34 mouse cellular contexts compared by ENCODE assay signal in the genomic region with DNA sequence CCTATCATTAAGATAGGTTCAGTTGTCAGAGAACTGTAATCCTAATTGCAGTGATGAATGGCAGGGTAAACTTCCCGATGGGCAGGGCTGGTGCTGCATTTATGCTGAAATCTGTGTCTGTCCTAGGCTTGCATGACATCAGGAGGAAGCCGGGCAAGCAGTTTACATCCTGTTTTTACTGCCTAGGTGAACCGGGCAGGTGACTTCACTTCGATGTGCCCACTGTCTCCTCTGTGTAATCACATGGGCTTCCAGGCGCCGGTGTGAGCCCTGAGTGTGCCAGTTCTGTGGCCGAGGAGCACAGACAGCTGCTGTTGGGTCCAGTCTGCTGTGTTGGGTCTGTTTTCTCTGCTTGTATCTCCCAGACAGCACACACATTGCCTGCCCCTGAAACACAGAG. TPM values are rescaled to one million over a fixed set of nuclear protein-coding genes. Genes with fewer than 3 reads are reported as not detected.
DNase-seq lines count a peak whose midpoint lies in the region; ATAC-seq lines count a peak whose summit lies in the region.
"Had no signal": no experiment of that assay in that cellular context is flagged by ENCODE, and none has a peak within 500 bp of the region (broad histone marks: within the 10 kb centered on the region; RNA-seq: fewer than 3 reads in every experiment).

No protein-coding gene starts in this region.

- no peak for DNase-seq in embryonic facial prominence, embryonic 10.5 days (ENCODE audit: low spot score)
- peak; percentile 8 for DNase-seq in 3T3-L1 (ENCODE audit: low read depth, low spot score)
- DNase-seq in NIH3T3 (ENCODE audit: low read depth) = peak; percentile 17
- DNase-seq in frontal cortex, postnatal 25 days (ENCODE audit: low spot score in 2 of 2) = no peak
- DNase-seq in embryo, embryonic 9.5 days (ENCODE audit: extremely low spot score) = no peak
- DNase-seq: adrenal gland, postnatal 25 days; cerebellum, adult 9-11 months; heart, postnatal 36 days; kidney, adult 9 months; kidney, postnatal 14 days; lung, adult 18-20 months; lung, postnatal 14 days; right cerebral cortex, postnatal 14 days had no signal

- 65% methylated on average over 7 of the region's 7 CpGs for WGBS in embryonic facial prominence, embryonic 15.5 days
- 82% methylated on average over 7 of the region's 7 CpGs for WGBS in embryonic facial prominence, embryonic 10.5 days

- no peak overlapping the region for H3K4me3 ChIP-seq in embryonic facial prominence, embryonic 15.5 days (replicated peaks)
- no peak overlapping the region for H3K4me3 ChIP-seq in embryonic facial prominence, embryonic 10.5 days
- H3K4me3 ChIP-seq: forebrain, embryonic 12.5 days; heart, embryonic 15.5 days; hindbrain, embryonic 15.5 days; limb, embryonic 12.5 days; liver, embryonic 12.5 days; megakaryocyte, embryonic 14.5 days; midbrain, embryonic 13.5 days had no signal

- no peaks in the 10 kb centered on the region for H3K27me3 ChIP-seq in embryonic facial prominence, embryonic 15.5 days
- H3K27me3 ChIP-seq in embryonic facial prominence, embryonic 10.5 days (replicated peaks; ENCODE audit: low read depth, poor library complexity, severe bottlenecking) = peaks cover 8% of the 10 kb centered on the region
- H3K27me3 ChIP-seq: midbrain, embryonic 13.5 days had no signal

- H3K36me3 ChIP-seq in embryonic facial prominence, embryonic 15.5 days = no peaks in the 10 kb centered on the region
- no peaks in the 10 kb centered on the region for H3K36me3 ChIP-seq in embryonic facial prominence, embryonic 10.5 days (replicated peaks)
- H3K36me3 ChIP-seq: forebrain, embryonic 12.5 days; heart, embryonic 15.5 days; hindbrain, embryonic 15.5 days; limb, embryonic 12.5 days; liver, embryonic 12.5 days; midbrain, embryonic 13.5 days had no signal

- no peak for ATAC-seq in embryonic facial prominence, embryonic 15.5 days (ENCODE audit: insufficient number of reproducible peaks, low FRiP score, low TSS enrichment, low read depth)
- ATAC-seq in neutrophil, adult 5-6 weeks (ENCODE audit: extremely low read depth, insufficient number of reproducible peaks, low FRiP score, poor library complexity, severe bottlenecking) = peak; percentile 42; the same call in 1 of the 2 replicates
- ATAC-seq: intestine, embryonic 16.5 days; liver, embryonic 12.5 days; midbrain, embryonic 13.5 days had no signal

- H3K9ac ChIP-seq in embryonic facial prominence, embryonic 15.5 days = no peak overlapping the region
- H3K9ac ChIP-seq: forebrain, embryonic 12.5 days; heart, embryonic 15.5 days; hindbrain, embryonic 15.5 days; limb, embryonic 12.5 days; liver, embryonic 12.5 days; midbrain, embryonic 13.5 days had no signal

- H3K4me2 ChIP-seq in embryonic facial prominence, embryonic 15.5 days (replicated peaks) = no peak overlapping the region
- H3K4me2 ChIP-seq: forebrain, embryonic 12.5 days; heart, embryonic 15.5 days; hindbrain, embryonic 15.5 days; limb, embryonic 12.5 days; liver, embryonic 12.5 days; midbrain, embryonic 13.5 days had no signal

- H3K27ac ChIP-seq in embryonic facial prominence, embryonic 15.5 days (replicated peaks) = peak overlapping the region; percentile 61
- no peak overlapping the region for H3K27ac ChIP-seq in embryonic facial prominence, embryonic 10.5 days (replicated peaks)
- H3K27ac ChIP-seq: forebrain, embryonic 12.5 days; heart, embryonic 15.5 days; hindbrain, embryonic 15.5 days; limb, embryonic 12.5 days; liver, embryonic 12.5 days; midbrain, embryonic 13.5 days had no signal

- H3K9me3 ChIP-seq in embryonic facial prominence, embryonic 15.5 days (replicated peaks) = no peaks in the 10 kb centered on the region
- H3K9me3 ChIP-seq in embryonic facial prominence, embryonic 10.5 days = no peaks in the 10 kb centered on the region
- H3K9me3 ChIP-seq: forebrain, embryonic 12.5 days; heart, embryonic 15.5 days; hindbrain, embryonic 15.5 days; limb, embryonic 12.5 days; liver, embryonic 12.5 days; megakaryocyte, embryonic 14.5 days; midbrain, embryonic 13.5 days had no signal

- H3K4me1 ChIP-seq in embryonic facial prominence, embryonic 15.5 days = 0 out of 2 replicates have a peak, but pooled peaks cover 4% of the 10 kb centered on the region
- no peaks in the 10 kb centered on the region for H3K4me1 ChIP-seq in embryonic facial prominence, embryonic 10.5 days
- H3K4me1 ChIP-seq: forebrain, embryonic 12.5 days; heart, embryonic 15.5 days; hindbrain, embryonic 15.5 days; limb, embryonic 12.5 days; liver, embryonic 12.5 days; midbrain, embryonic 13.5 days had no signal

RNA-seq across cellular contexts. Expression of a gene that starts 10.1 kb away (rescaled TPM):
- polyA plus RNA-seq in embryonic facial prominence, embryonic 15.5 days (2015; fragmentation: Nextera tagmentation; extraction: Ambion mirVana) = 94.6 and 109 TPM in 2 replicates
- polyA plus RNA-seq in embryonic facial prominence, embryonic 10.5 days (2016; fragmentation: Nextera tagmentation; extraction: Ambion mirVana) = 1.1 and 1.5 TPM in 2 replicates
- total RNA-seq in neutrophil, adult 5-6 weeks (2017) = not detected in 2 replicates
- total RNA-seq: common myeloid progenitor, adult 5-6 weeks; gastrocnemius, adult 18-20 months; heart, postnatal 36 days; MEL; monocyte, adult 5-6 weeks had no signal
- polyA plus RNA-seq: liver, embryonic 12.5 days; midbrain, embryonic 13.5 days had no signal

RNA-seq across cellular contexts. Expression of a gene that starts 30.0 kb away (rescaled TPM):
- not detected in 2 replicates for polyA plus RNA-seq in embryonic facial prominence, embryonic 15.5 days (2015; fragmentation: Nextera tagmentation; extraction: Ambion mirVana)
- polyA plus RNA-seq in embryonic facial prominence, embryonic 10.5 days (2016; fragmentation: Nextera tagmentation; extraction: Ambion mirVana) = not detected in 2 replicates
- not detected in 2 replicates for total RNA-seq in neutrophil, adult 5-6 weeks (2017)
- total RNA-seq: adrenal gland, postnatal 25 days; common myeloid progenitor, adult 5-6 weeks; gastrocnemius, adult 18-20 months; heart, postnatal 36 days; layer of hippocampus, adult 18-20 months; layer of hippocampus, postnatal 14 days; monocyte, adult 5-6 weeks had no signal
- polyA plus RNA-seq: embryonic facial prominence, embryonic 11.5 days; forebrain, embryonic 12.5 days; gonadal fat pad, adult 2 months; heart, embryonic 15.5 days; hindbrain, embryonic 15.5 days; limb, embryonic 12.5 days; liver, embryonic 12.5 days; neural tube, embryonic 11.5 days; stomach, embryonic 16.5 days; thymus, postnatal 0 days had no signal

RNA-seq across cellular contexts. Expression of a gene that starts 35.9 kb away (rescaled TPM):
- polyA plus RNA-seq in embryonic facial prominence, embryonic 15.5 days (2015; fragmentation: Nextera tagmentation; extraction: Ambion mirVana) = 1.1 and 1.4 TPM in 2 replicates
- polyA plus RNA-seq in embryonic facial prominence, embryonic 10.5 days (2016; fragmentation: Nextera tagmentation; extraction: Ambion mirVana) = 0.10 TPM in 1 of 2 replicates, not detected in the other
- 13.7 and 13.9 TPM in 2 replicates for total RNA-seq in neutrophil, adult 5-6 weeks (2017)
- polyA plus RNA-seq: forebrain, embryonic 12.5 days; hindbrain, embryonic 15.5 days; midbrain, embryonic 13.5 days; neural tube, embryonic 11.5 days had no signal

RNA-seq across cellular contexts. Expression of a gene that starts 59.0 kb away (rescaled TPM):
- 6.9 and 7.9 TPM in 2 replicates for polyA plus RNA-seq in embryonic facial prominence, embryonic 15.5 days (2015; fragmentation: Nextera tagmentation; extraction: Ambion mirVana)
- polyA plus RNA-seq in embryonic facial prominence, embryonic 10.5 days (2016; fragmentation: Nextera tagmentation; extraction: Ambion mirVana) = 2.0 and 2.1 TPM in 2 replicates
- not detected in 2 replicates for total RNA-seq in neutrophil, adult 5-6 weeks (2017)
- total RNA-seq: common myeloid progenitor, adult 5-6 weeks; monocyte, adult 5-6 weeks had no signal

RNA-seq across cellular contexts. Expression of a gene that starts 59.1 kb away (rescaled TPM):
- polyA plus RNA-seq in embryonic facial prominence, embryonic 15.5 days (2015; fragmentation: Nextera tagmentation; extraction: Ambion mirVana) = 27.3 and 27.8 TPM in 2 replicates
- 26.3 and 27.3 TPM in 2 replicates for polyA plus RNA-seq in embryonic facial prominence, embryonic 10.5 days (2016; fragmentation: Nextera tagmentation; extraction: Ambion mirVana)
- 5.8 and 6.1 TPM in 2 replicates for total RNA-seq in neutrophil, adult 5-6 weeks (2017)

Comparison
In these comparisons a context has a peak if more than half of its experiments do, and no peak if none do; other contexts are left out.
1. RNA of a gene that starts 10.1 kb away (polyA plus RNA-seq): 94.6 to 109 TPM in embryonic facial prominence, embryonic 15.5 days; 1.1 to 1.5 TPM in embryonic facial prominence, embryonic 10.5 days; every median in the first group is over 10 times any median in the second.
2. DNase-seq: peak in 3T3-L1 (single experiment) and NIH3T3 (single experiment); none in embryonic facial prominence, embryonic 10.5 days (single experiment), frontal cortex, postnatal 25 days (0 of 2) and embryo, embryonic 9.5 days (single experiment).